Mouse (Mus musculus): ENCODE measurements around the gene Pum3.

The Pum3 gene

DNA sequence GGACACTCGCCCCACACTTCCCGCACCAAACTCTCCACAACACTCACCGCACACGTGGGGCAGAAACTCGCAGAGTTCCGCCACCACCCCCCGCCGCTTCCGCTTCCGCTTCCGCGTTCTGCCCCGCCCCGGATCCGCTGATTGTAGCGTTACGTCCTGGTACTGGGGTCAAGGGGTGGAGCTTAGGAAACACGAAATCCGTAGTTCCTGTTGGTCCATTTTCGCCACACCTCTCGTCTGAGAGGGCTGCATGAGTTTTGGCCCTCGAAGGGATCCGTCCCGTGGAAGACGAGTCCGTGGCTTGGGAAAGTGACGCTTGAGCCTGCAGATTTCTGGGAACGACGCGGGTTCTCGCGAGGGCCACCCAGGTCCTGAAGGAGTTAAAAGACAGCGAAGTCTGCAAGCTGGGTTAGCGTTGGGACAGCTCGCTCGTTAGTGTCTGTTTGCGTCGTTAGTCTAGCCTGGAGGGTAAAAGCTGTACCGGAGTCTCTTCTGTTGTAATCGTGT lies at the start of gene Pum3:
Pum3 (minus strand) TSS at position 81 of the 507 bp plus-strand sequence.
- peak; percentile 98 for DNase-seq

- DNase-seq: no peak
Measured at GRCm38 (mm10) chr19:27466691-27467090, 37.1 kb upstream of the Pum3 start.

DNA sequence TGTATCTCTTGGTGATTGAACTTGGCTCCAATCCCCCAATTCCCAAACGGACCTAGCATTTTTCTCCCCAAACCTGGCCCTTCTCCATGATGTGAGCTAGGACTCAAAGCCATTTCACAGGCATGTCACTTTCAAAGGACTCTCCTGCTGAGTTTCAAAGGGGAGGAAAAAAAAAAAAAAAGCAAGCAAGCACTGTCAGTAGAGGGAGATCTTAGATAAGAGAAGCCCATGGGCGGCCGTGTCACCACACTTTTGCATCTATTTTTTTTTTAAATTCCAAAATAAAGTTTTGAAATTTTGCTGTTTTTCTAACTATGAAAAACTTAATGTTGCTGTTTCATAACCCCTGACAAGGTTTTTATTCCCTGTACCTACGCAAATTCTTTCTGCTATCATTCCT lies 33.0 kb upstream of the Pum3 start:
- DNase-seq: no peak

DNA sequence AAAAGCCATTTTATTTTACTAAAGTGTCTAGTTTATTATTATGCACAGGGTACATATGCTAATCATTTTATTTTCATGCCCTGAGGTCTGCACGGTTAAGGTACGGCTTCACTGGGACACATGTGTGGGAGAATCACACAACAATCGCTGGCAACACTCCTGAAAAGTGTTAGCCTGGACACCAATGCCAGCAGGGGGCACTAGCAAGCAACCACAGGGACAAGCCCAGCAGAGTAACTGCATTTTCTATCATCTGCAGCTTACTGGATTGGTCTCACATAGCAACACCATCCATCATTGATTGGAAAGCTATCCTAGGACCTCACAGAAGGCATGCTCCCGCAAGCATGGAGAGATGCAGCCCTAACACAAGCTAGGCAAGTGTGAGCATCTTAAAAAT lies 20.8 kb upstream of the Pum3 start:
- DNase-seq: peak; percentile 79

- DNase-seq: peak; percentile 66
Measured at GRCm38 (mm10) chr19:27447515-27447914, 17.9 kb upstream of the Pum3 start.

DNA sequence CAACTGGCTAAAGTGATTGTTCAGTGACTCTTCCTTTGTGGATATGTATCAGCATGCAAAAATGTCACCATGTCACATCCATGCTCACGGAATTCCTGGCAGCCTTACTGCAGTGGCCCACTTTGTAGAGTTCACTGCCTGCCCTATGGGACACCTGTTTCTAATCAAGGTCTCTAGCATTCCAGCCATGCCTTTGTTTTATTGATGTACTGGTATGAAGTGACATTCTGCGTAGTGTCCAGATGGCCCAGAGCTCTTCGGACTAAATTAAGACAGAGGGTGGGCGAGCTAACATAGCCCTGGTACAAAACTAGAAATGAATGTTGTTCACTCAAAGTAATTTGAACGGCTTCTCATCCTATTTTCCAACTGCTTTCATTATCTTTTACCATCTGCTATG lies 11.5 kb upstream of the Pum3 start:
- DNase-seq: no peak

DNA sequence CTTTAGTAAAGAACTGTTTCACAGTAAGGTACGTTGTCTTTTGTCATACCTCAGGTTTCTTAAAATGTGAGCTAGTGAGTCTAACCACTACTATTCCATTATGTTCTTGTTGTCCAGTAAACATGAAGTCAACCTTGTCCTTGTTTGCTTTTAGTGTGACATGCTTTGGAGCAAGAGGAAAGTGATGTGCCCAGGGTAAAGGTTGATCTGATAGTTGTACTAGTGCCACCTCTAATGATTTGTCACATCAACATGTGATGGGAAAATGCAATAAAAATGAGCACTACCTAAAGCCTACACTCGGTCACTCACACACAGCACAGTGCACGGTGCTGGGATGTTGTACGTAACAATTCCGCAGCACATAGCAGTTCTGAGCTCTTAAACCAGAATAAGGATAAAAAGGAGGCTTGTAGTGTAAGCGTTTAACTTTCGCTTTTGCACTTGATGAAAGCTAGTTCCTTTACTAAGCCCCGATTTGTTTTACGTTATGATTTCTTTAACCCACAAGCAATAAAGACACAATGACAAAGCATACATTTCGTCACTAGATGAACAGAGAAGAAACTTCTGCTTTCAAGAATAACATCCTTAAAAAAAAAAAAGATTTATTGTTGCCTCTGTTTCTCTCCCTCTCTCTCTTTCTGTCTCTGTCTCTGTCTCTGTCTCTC lies 8.5 kb upstream of the Pum3 start:
- no peak for DNase-seq

DNA sequence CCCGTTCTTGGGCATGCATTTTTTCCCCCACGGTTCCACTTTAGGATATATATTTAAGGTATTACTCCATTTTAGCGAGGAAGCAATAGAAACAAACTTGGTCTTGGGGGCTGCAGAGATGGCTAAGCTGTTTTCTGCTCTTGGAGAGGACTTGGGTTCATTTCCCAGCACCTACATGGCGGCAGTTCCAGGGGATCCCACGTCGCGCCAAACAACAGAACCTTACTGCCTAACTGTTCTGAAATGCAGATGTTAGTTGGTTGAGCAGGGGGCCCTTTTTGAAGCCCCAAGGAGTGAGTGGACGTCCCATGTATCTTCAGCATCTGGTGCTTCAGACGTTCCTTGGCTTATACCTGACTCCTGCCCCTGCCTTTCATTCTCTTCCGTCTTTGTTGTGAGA lies 781 bp upstream of the Pum3 start:
- peak; percentile 24 for DNase-seq

- no peak for DNase-seq
Measured at GRCm38 (mm10) chr19:27429281-27429680, 344 bp downstream of the Pum3 start.

GRCm38 (mm10) chr19:27427865-27428264 lies 1.8 kb downstream of the Pum3 start:
- DNase-seq: no peak

GRCm38 (mm10) chr19:27426451-27426850 lies 3.2 kb downstream of the Pum3 start:
- DNase-seq: no peak

DNA sequence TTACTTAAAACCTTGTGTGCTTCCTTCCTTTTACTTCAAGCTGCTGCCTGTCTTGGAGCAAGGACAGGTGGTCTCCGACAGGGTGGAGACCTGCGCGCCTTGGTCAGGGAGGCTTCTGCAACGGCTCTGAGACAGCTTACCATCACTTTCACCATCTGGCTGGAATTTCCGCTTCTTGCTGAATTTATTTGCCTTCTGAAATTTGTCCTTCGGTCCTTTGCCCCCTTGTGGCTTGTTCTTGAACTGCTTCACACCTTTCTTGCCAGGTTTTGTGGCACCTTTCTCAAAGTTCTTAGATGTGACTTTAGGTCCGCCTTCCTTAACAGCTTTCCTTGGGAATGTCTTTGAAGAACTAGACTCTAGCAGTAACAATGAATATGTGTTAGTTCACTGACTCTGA lies 4.0 kb downstream of the Pum3 start:
- DNase-seq: peak; percentile 74

DNA sequence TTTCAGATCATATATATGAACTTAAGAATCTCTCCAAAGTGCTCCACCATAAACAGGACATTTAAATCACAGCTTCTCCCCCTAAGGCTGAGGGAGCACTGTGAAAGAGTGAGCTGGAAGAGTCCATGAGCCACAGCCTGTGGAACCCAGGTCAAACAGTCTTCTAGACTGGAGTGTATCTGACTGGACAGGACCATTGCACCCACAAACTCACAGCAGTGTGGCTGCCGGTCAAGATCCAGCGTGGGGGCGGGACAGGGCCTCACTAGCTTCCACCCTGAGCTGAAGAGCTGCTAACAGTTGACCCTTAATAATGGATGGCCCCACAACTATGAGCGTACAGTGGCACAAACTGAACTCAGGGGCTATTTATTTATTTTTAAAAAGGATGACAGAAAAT lies 12.2 kb downstream of the Pum3 start:
- DNase-seq: no peak

- DNase-seq: peak; percentile 81
Measured at GRCm38 (mm10) chr19:27416569-27416968, 13.1 kb downstream of the Pum3 start.

DNA sequence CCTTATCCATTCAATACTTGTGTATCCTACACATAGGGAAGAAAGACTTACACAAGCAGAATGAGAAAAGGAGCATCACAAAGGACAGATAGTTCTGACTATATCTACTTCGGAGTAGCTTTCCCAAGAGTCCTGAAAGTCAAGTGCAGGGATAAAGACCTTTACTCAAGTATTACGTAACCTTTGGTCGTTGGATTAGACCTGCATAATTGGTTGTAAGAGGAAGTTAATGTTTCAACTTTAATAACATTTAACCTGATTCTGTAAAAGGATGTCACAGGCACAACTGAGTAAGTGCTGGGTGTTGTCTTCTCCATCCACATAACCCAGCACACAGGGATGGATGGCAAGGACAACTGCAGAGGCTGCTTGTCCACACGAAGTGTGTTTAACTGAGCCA lies 18.3 kb downstream of the Pum3 start:
- no peak for DNase-seq

DNA sequence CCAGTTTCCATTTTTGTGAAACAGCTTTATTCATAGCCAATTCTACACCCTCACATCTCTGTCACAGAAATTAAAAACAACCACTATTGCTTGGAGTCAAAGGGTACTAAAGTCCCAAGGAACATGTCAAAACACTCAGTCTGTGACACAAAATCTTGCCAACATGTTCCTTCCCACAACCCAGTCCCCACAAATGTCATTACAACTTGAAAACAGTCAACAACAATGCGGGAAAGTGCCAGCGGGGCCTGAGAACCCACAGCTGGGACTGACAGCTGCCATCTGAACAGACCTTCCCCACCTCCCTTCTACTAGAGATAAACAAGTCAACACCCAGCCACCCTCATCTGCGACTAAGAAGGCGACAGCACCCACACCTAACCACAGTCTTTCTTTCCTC lies 18.9 kb downstream of the Pum3 start:
- no peak for DNase-seq

DNA sequence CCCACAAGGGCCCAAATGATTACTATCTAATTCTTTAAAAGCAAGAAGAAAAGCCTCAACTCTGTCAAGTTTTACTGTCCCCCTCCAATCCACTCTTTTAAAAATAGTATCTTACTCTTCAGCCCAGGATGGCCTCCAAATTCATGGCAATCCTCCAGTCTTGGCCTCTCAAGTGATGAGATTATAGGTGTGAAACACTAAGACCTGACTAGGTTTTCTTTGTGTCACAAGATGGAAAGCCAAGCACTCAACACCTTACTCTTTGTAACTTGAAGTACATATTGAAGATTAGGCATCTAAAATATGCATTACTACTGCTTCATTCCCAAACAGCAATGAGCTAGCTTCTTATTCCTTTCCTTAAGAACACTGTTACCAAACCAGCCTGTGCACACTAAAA lies 19.8 kb downstream of the Pum3 start:
- peak; percentile 1 for DNase-seq

GRCm38 (mm10) chr19:27409196-27409595 lies 20.4 kb downstream of the Pum3 start:
- DNase-seq: peak; percentile 0

- DNase-seq: no peak
Measured at GRCm38 (mm10) chr19:27397797-27398196, 31.8 kb downstream of the Pum3 start.

DNA sequence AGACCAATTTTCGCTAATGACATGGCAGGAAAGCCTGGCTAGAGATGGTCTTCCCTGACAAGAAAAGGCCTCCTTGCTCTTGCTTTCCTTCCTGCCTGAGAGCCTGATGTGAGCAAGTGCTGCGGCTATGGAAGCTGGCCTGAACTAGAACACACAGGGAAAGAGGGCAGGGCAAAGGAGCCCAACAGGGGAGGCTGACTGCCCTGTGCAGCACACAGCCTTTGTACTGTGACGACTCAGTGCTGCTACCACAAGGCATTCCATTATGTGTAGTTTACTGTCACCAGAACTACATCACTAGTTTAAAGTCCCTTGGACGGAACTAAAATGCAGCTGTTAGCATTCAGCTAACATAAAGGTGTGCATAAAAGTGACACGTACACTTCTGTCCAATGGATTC lies 32.4 kb downstream of the Pum3 start:
- DNase-seq: peak; percentile 25

- no peak for DNase-seq
Measured at GRCm38 (mm10) chr19:27396719-27397118, 32.9 kb downstream of the Pum3 start.

DNA sequence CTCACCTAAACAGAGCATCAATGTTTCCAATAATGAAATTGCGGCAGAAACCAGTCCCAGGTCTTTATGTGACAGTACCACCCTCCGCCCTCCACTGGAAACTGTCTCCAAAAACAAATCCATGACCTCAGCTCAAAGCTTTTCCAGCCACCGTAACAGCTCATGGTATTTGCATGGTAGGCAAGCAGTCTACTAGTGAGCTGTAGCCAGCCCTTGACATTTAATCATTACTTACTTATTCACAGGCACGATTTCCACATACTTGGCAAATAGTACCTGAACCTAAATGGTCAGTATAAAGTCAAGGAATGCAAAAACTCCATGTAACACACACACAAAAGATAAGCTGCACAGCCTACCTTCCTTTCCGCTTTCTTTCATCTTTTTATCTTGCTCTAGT lies 33.7 kb downstream of the Pum3 start:
- peak; percentile 45 for DNase-seq

- DNase-seq: peak; percentile 56
Measured at GRCm38 (mm10) chr19:27395481-27395880, 34.1 kb downstream of the Pum3 start.

DNA sequence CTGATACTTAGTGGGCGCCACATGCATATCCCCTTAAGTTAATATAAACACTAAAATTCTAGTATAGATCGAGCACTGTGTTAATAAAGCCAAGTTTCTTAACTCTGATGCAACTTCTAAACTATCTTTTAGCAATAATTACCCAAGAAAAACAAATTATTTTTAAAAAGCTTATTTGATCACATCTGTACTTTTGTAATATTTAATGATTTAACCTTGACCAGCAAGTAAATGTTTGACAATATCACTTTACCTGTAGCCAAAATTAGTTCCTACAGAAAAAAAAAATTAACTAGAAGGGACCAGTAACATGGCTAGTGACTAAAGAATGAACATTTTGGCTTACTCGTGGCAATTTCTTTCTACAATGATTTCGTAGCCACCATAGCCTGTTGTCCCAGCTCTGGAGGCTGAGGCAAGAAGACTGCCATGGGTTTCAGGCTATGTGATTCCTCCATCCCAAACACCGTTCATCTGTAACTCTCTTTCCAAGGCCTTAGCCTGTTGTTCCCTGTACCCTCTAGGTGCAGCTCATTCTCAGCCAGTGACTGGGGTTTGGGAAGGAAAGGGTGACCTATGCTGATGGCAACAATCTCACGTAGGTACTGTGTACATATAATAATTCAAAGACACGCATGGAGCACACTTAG lies 35.2 kb downstream of the Pum3 start:
- DNase-seq: no peak

DNA sequence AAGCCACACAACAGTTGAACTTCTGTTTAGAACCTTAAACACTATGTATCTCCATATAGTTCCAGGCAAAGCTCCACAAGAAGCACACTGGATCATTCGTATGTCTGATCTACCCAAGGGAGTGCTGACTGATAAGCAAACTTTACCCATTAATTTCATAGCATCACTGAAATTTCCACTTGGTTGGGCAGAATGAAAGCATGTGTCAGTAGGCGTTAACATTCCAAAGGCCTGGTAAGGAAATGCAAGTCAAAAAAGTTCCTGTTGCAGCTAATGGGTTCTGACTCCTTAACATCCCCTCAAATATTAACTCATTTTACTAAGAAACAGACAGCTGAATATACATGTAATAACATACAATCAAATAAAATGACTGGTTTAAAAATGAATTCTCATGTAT lies 37.2 kb downstream of the Pum3 start:
- DNase-seq: no peak

Data from kidney, postnatal 10 days (tissue).